Mouse (Mus musculus): ENCODE measurements at regions not wholly inside any gene's neighbourhood (a gene's known extent, or its start where the extent isn't known, plus 50 kb on each side); places are given as distances from the start of the nearest gene placed in this dataset.

DNA sequence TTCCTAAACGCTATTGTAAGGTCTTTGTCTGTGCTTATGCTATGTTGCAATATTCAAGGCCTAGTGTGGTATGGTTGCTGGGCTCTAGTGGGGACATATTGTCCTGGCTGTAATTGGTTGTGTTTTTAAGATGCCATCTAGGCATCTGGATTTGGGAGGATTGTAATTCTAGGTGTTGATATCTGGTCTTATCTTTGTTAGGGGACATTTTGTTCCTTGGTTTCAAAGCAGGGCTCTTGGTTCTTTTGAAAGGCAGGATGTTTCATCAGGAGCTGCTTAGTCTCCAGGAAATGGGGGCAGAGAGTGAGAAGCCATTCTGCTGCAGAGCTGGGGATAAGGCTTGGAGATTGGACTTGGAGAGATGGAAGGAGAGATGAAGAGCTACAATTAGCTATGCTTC, 194.7 kb upstream of the Usp24 start:
- DNase-seq: no peak

DNA sequence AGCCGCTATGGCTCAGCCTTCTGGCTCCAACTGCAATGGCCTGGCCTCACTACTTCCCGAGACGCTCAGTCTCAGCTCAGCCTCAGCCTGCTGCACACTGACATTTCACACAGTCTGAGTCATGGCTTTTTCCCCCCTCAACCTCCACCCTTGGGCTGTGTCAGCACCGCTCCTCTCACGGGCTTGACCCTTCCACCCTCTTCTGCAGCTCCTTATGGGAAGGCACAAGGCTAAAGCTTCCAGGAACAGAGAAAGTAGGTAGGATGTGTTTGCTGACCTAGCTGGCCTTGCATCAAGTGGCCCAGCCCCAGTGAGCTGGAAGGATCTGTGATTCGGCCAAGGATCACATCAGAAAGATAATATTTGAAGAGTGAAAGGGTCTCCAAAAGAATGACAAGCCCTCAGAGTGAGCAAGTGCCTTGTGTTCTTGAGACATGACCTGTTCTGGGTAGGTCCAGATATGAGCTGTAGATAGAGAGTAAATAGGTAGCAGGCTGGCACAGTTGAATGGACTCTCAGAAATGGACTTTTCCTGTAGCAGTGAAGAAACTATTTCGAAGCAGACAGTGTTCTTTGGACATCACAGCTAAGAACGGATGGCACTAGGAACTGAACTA, 192.9 kb upstream of the Usp24 start:
- DNase-seq: no peak

DNA sequence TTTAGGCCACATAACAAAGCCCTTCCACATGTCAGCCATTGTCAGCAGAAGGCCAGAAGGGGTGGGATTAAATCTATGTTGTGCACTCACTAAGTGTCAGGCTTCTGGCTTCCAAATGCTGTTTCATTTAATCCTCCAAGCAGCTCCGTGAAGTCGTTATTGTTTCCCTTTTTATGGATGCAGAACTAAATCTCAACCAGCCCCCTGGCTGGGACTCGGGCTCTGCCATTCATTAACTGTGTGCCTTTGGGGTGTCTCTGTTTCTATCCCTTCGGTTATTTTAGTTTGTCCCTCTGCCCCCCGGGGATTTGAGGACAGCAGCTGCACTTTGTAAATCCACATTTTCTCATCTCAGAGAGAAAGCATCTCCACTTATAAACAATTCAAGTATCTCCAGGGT, 188.8 kb upstream of the Usp24 start:
- DNase-seq: no peak

DNA sequence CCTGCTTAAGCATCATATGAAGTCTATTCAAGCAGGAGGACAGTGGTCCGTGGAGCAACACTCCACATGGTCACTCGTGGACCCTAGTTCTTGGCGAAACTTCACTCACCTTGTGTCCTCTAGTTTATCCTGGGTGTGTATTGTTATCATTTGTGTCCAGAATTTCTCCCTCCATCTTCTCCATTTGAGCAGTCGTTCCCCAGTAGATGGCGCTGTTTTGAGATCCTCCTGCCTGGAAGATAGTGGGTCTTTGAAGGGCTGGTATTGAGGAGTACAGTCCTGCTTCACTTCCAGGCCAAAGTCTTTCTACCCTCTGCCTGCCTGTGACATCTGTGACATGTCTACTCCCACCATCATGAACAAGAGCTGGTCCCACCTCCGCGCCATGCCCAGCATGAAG, 188.4 kb upstream of the Usp24 start:
- peak; percentile 11 for DNase-seq

DNA sequence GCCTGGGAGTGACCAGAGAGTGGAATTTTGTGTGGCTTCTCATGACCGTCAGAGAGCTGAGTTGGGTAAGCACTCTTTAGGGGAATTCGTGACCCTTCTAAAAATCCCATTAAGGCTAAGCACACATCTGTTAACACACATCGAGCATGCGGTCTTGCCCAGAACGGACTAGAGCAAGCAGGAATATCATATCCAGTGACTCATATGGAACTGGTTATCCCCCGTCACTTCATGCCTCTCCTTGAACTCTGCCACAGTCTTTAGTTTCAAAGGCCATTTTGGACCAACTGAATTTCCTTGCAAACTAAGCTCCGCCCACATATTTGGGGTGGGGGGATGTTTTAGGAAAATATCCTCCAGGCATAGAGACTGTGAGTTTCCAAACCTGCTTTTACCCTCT, 186.7 kb upstream of the Usp24 start:
- DNase-seq: no peak

DNA sequence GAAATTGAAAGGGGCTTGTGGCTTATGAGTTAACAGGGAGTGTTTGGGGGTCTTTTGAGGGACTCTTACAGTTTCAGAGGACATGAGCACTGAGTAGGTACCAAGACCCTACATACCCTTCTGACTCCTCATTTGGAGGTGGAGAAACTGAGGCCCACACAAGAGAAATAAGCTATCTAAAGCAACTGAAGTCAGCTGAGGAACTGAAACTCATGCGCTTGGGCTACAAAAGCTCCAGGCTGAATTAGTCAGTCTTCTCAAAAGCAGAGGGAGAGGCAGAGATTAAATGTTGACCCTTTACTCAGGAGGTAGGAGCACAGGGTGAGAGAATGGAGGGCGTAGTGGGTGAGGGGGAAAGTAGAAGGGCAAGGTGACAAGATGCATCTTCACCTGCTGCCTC, 186.2 kb upstream of the Usp24 start:
- DNase-seq: no peak

DNA sequence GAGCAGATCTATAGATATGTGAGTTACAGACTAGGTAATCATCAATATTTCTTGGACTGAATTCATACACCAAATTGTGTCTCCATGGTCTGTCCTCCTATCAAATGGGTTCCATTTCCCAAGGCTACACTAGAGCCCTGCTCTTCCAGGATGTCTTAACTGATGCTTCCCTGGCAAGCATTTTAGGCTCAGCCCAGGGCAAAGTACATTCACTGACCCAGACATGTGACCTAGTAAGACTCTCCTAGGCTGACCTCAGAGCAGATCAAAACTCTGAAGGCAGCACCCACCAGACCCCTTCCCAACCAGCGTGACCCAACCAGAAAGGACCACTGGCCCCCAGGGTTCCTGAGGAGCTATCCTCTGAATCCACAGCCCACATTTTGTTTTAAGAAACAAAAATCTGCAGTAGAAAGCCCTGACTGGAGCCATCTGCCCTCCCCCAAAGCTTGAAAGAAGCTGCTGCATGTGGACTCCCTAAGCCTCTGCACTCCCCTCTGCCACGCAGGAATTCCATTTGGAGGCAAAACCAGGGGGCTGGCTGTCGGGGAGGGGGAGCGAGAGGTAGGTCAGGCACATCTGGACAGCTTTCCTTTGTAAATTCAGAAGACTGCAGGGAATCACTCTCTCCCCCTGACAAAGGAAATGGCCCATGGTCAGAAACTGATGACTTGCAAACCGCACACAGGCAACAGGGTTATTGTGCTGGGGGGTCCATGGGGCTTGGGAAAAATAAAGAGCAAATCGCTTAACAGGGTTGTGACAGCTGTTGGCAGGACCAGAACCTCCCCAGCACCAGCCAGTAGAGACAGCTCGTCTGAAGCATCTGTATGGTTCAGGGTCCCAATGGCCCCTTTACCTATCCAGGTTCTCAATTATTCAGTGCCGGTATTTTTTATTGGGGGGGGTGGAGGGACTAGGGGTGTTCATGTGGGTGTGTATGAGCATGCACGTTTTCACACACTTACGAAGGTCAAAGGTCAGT, 182.0 kb upstream of the Usp24 start:
- DNase-seq: no peak

DNA sequence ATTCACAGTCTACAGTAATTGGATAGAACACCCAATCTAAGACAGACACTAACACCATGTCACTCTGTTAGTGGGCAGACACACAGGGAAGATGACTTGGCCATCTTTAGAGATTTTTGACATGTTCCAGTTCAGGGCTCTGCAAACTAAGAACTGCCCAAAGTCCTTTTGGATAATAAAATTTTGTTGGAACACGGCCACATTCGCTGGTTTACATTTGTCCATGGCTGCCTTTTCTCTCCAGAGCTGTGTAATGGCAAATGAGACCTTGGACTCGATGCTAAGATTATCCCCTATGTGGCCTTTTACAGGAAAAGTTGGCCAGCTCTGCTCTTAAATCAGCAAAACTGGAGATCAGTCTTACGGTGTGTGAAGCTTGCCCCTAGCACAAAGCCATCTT, 173.3 kb upstream of the Usp24 start:
- DNase-seq: no peak

DNA sequence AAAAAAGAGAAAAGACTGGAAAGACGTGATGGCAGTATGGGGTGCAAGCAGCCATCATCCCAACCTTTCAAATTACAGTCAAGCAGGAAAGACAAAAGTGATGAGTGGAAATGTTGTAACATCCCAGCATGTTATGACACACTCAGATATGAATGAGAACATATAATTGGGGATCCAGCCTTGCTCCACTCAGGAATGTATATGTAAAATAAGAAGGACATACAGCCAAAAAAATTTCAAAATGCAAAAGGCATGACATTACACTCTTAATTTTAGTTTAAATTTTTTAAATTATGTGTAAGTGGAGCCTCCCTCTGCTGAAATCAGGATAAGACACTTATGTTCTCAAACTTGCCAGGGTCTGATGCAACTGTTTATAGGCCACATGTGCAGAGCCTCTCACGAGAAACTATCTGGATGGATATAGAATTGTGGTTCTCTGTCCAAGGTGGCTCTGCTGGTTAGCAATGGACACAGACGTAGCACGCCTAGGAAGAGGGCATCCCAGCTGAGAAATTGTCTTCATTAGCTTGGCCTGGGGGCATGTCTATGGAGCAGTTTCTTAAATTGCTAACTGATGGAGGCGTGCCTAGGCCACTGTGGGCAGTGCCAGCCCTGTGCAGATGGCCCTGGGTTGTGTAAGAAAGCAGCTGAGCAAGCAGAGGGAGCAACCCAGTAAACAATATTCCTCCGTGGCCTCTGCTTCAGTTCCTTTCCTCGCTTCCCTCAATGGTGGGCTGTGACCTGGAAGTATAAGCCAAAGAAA, 171.5 kb upstream of the Usp24 start:
- DNase-seq: no peak

DNA sequence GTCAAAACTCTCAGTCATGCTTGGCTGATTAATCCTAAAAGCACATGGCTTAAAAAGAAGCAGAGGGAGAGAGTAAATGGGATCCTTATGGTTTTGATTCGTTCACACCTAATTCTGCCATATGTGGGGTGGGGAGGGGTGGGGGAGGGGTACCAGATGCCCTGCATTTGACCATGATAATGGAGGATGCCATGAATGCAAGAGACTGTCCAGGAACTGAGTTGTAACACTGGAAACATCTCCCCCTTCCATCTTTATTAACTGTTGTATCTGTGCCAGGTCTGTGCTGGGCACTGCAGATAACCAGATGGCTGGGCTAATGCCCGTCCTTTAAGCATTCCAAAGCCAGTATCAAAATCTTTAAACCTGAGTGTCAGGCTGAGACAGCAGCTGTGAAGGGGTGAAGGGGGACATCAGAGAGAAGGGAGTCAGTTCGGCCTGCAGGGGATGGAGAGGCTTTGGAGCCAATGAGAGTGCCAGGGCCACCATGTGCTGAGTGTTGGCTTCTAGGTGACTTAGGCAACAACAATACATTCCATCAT, 169.0 kb upstream of the Usp24 start:
- DNase-seq: peak; percentile 29

DNA sequence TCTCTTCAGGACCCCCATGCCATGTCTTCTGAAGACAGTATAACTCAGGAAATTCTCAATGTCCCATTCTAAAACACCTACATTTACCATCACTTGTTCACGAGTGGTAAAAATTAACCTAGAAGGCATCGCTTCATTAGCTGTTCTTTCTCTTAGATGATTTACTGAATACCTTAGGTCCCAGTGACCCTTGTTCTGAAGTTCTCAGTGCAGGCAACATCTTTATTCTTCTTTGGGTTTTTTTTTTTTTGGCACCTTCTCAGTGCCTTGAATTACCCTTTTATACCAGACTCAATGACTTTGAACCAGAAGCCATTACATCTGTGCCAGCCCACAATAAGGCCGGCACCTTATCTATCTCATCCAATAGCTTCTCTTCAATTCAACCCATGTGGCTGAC, 167.1 kb upstream of the Usp24 start:
- DNase-seq: no peak

DNA sequence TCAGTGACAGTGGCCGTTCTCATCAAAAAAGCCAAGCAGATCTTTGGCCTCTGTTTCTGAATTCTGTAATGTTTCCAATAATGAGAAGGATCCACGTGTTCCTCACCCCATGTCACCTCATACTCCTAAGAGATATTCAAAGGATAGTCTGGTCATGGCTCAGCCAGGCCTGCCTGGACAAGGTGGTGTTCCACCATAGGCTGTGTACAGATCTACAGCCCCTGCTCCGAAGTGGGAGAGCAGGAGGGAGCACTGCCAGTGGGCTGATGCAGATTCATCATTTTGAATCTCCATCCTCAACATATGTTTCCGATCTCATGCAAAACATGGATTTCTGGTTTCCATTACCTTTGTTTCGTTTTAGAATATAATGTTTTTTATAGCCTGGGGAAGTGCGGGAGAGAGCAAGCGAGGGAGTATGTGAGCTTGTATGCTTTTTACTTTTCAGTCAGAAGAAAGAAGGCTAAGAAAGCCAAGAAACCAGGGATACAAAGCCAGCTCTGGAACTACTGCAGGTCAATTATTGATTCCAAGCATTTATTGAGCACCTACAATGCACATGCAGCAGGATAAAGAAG, 166.5 kb upstream of the Usp24 start:
- DNase-seq: no peak

DNA sequence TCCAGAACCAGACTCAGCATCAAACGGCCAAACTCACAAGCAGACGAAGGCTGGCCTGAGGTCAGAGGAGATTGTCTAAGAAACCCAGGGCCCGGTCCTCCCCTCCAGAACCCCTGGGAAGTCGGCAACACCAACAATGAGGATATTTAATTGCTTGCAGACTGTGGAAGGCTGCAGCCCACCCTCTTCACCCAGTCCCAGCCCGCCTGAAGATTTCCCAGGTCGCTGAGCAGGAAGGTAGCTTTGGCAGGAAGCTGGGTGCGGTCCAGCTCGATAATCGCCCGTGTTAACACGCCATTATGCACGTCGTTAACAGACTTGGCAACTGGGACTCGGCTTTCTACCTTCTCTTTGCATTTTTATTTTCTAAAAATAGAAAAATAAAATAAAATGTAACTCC, 165.2 kb upstream of the Usp24 start:
- DNase-seq: no peak

DNA sequence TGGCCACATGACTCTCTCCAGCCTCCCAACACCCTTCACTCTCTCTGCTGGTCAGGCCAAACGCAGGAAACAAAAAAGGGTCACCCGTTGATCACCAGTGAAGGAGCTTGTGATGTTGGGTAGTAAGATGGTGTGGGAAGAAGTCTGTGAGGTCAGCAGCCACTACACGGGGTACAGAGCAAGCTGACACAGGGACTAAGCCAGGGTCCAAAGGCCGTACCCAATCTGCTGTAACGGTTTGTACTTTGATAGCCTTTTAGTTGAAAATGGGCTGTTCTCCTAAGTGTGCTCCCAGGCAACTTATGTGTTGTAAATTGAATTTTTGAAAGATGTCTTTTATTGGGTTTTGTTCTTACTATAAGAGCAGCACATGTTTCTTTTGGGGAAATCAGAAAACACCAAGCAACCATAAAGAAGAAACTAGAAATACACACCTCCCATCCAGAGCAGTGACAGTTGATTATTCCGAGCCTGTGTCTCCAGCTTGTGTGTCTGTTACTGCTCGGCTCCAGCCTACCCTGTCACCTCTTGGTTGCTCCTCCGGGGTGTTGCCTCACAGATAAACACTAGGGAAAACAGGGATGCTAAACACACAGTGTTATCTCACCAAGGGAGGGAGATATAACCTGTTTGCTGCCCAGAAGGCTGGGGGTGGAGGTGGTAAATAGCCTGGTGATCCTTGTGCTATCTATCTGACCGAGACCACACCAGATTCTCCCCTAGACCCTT, 158.4 kb upstream of the Usp24 start:
- DNase-seq: no peak

DNA sequence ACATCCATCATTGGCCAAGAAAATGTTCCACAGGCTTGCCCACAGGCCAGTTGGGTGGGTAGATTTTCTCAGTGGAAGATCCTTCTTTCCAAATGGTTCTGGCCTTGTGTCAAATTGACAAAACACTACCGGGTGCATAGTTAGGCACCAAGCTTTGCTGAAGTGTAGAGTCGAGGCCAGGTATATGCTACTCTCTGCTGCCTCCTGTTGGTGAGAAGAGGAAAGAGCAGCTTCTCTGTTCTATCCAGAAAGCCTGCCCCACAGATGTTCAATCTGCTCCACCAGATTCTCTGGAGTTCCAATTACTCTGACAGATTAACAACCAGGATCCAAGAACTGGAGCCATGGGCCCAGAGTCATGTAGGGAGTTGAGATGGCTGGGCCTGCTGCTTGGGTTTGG, 154.4 kb upstream of the Usp24 start:
- no peak for DNase-seq

DNA sequence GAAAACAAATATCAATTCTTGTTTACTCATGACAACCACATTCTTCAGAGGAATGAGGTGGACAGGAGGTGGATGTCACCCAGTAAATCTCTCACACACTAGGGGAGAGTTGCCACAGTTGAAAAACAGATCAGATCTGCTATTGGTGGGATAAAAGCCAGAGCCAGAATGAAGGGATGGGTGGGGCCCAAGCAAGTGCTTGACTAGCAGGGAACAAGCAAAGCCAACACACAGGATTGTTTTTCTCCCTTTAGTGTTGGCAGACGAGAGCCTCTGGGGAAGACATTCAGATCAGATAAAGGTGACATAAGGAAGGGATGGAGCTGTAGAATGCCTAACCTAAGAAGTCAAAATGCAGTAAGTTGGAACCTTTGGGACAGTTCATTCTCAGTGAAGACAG, 153.5 kb upstream of the Usp24 start:
- DNase-seq: no peak

DNA sequence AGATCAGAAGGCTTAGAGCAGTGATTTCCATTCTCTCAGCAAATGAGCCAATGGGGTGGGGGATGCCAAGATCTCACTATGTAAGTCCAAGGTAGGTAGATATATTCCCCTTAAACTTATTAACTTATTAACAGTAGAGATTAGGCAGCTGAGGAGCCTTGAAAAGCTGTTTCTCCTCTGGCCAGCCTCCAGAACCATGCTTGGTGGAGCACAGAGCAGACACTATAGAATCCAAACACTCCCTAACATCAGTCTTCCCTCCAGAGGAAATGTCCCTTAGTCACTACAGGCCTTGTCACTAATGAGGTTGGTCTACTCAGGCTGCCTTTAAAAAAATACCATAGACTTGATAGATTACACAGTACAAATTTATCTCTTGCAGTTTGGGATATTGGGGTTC, 152.8 kb upstream of the Usp24 start:
- no peak for DNase-seq

DNA sequence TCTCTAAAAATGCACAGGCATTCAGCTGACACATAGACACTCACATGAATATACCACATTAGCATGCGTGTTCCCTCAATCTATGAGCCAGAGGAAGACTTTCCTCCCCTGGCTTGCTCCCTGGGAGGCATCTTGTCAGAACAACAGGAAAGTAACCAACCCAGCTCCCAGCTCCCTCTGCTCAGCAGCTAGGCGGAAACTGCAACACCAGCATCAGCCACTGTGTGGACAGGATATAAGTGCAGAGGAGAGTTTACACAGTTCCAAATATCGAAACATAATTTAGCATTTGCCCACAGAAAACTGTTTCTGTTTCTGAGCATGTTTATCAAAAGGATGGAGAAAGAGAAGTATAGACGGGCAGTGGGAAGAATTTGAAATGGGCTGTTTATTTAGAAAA, 148.3 kb upstream of the Usp24 start:
- DNase-seq: no peak

DNA sequence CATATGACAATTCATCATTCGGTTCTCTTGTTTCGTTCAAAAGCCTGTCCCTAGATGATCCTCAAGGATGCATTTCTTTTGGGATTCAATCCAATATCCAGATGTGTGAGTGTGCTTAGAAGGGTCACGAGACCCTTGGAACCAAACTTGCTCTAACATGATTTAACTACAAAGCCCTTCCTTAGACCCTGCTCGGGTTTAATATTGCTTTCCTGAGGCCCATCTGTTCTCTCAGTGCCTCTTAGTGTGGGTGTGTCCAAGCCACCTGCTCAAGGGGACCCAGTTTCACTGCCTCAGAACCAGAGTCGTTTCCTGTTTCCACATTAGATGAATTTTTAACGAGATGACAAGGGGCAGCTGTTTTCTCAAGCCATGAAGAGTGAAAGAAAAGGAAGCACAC, 147.3 kb upstream of the Usp24 start:
- DNase-seq: no peak

DNA sequence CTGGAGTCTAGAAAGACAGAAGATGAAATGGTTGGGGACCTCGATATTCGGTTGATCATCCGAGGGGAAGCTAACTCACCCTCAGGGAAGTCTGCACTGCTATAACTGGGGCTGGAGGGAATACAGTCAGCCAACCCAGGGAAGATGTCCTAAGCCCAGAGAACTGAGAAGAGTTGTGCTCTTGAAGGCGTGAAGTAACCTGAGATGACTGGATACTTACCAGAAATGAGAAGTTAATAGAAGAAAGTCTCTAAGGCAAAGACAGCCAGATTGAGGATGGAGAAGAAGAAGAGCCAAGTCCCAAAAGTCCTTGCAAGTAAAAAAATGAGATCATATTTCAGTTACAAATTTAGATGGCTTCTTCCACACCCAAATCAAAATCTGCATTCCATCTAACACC, 146.5 kb upstream of the Usp24 start:
- DNase-seq: no peak

DNA sequence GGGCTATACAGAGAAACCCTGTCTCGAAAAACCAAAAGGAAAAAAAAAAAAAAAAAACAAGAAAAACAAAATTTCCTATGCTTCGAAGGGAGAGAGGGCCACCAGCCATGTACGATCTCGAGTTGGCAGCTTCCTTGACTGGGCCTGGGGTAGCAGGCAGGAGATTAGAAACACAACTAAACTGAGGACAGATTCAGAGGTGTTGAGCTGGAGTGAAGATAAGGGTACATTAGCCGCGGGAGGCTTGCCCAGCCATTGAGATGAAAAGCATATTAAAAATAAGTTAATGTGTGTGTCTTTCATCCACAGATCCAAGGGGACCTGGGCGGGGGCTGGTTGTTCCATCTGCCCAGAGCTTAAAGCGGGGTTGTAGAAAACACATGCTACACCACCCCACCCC, 145.3 kb upstream of the Usp24 start:
- DNase-seq: no peak

DNA sequence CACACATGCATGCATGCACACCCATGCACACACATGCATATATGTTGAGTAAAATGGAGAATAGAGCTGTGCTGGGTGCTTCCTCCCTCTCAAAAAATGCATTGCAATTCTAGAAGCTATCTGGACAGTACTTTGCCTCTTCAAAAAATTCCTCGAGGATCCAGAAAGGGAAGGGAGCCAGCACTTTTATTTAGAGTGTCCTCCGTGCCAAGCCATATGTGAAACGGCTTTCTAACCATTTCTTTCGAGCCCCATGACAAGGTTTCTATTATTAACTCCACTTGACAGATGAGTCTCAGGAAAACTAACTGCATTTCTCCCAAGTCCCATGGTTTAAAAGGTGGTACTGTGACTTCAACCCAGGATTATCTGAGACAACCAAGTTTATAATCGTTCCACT, 140.7 kb upstream of the Usp24 start:
- DNase-seq: no peak
